Mouse (Mus musculus) lung, adult 2 months (tissue): Measurements from ENCODE around the gene Syn3. TPM values are rescaled to one million over a fixed set of nuclear protein-coding genes. Genes with fewer than 3 reads are reported as not detected.
A peak's percentile ranks its signal among the peaks of the same experiment; 100 is the strongest.
"Not testable (repeated sequence)": the region's sequence is repeated elsewhere in the genome, so short reads cannot be mapped to it uniquely, and the experiment has no call there.

Source experiments
- DNase-seq: peaks from one replicate; pipeline ENCODE4 v3.0.0; 2022
- H3K4me1 ChIP-seq: fragments of 200-500 bp; 2 replicates; pipeline ENCODE4 v1.6.1; 2011; ENCODE audit warnings: low read length; ENCODE audit not compliant: control insufficient read depth, insufficient read depth
- H3K4me3 ChIP-seq: fragments of 200-500 bp; replicated peaks from 2 replicates; pipeline ENCODE3; 2011; ENCODE audit warnings: low read depth, mild to moderate bottlenecking, control low read depth, low read length; ENCODE audit errors: extremely low read depth
- CTCF ChIP-seq: fragments of 200-500 bp; IDR thresholded peaks from 2 replicates; pipeline ENCODE4 v1.5.1; 2011; ENCODE audit warnings: mild to moderate bottlenecking, low read length, control low read depth; ENCODE audit not compliant: insufficient read depth
- POLR2A ChIP-seq: fragments of 200-500 bp; IDR thresholded peaks from 2 replicates; pipeline ENCODE4 v1.6.1; 2011; ENCODE audit warnings: low read depth, mild to moderate bottlenecking, control low read depth, low read length, borderline replicate concordance; ENCODE audit errors: extremely low read depth
- WGBS: fragments of 180-500 bp; shearing (Covaris S2); methylation state at CpG from one replicate; pipeline ENCODE4 v1.1.7; 2018; 5-methylcytosine and 5-hydroxymethylcytosine counted together
- polyA plus RNA-seq: library from polyadenylated mRNA; depleted of rRNA; stranded (reverse); fragments of >200 nt; gene quantifications from 2 replicates; pipeline ENCODE4 v1.2.3, GENCODE M21; 2012; rRNA removed

The Syn3 gene
- 0.77 and 1.1 TPM in 2 replicates for polyA plus RNA-seq

DNA sequence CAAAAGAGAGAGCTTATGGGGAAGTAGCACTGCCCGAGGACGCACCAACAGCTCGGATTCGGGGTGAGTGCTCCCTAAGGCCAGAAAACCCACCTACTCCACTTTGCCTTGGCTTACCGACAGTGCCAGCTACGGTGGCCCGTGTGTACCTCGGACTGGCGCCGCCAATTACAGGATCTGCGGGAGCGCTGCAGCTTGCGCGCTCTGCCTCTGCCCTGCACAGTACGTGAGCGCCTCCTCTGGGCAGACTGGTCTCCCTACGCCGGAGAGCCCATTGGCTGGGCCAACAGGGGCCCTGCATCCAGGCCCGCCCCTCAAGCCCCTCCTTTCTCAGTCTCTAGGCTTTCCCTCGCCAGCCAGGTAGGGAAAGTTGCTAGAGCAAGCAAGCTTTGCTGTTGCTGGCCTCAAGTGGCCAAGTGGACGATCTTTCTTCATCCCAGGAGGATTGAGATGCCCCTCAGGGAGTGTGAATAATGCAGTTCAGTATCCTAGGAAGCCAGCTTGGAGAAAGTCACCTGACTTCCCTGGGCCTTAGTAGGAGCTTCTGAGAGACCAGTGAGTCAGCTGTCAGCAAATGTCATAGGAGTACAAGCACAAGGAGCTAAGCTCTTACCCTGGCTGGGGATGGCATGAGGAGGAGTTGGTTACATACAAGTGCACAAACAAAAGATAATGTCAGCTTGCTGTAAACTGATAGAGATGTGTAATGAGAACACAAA is at the start of gene Syn3:
TSS of gene Syn3 (minus strand) at position 224 of the 719 bp plus-strand sequence.
- WGBS: 1% methylated on average over 21 of the region's 21 CpGs
- no peaks in the 10 kb centered on the region for H3K4me1 ChIP-seq
- DNase-seq: peak; percentile 81
- TF ChIP-seq POLR2A (peak; percentile 52; the same call in 1 of the 2 replicates), CTCF (peak; percentile 57)
- H3K4me3 ChIP-seq: peak within 1 kb of the TSS; percentile 67

DNA sequence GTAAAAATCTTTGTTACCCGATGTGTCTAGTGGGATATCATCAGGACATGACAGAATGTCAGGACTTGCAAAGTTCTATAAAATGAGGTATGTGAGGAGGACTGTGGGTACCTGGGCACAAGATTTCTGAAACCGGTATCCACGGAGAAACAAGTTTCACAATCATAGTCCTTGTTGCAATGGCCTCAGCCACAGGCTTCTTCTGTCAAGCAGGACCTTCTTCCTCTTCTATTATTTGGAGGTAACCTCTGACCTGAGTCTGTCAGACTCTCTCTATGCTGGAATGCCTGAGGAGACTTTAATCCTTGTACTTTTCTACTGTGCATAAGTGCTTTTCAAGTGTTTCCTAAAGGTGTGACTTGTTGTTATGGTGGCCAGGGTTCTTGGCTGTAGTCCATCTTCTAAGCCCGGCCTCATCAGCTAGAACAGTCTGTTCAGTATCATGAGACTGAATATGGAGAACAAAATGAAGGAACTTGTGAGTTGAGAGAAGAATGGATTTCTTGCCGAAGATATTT is 27.7 kb upstream of the Syn3 start:
- 74% methylated on average over 4 of the region's 5 CpGs for WGBS
- not testable (repeated sequence) for H3K4me3 ChIP-seq, DNase-seq, H3K4me1 ChIP-seq

DNA sequence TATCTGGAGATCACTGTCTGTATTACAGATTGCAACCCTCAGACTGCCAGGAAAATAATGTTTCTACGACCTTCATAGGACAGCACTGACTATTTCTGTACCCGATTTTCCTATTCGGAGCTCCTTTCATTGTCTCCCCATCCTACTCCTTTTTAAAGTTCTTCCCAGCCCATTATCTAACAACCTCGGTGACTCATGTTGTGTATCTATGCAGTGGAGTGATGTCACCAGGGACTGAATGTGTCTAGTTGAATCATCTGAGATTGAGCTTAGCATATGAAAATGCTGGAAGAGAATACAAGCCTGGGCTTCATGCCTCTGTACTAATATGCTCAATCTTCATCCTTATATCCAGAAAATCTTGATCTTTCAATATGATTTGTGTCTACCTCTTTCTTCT is 15.1 kb upstream of the Syn3 start:
- DNase-seq: no peak
- Histone ChIP-seq H3K4me1 (no peaks in the 10 kb centered on the region), H3K4me3 (no peak overlapping the region)
- TF ChIP-seq CTCF: no peak
- TF ChIP-seq POLR2A: no peak
- WGBS: 77% methylated on average over 4 of the region's 4 CpGs

DNA sequence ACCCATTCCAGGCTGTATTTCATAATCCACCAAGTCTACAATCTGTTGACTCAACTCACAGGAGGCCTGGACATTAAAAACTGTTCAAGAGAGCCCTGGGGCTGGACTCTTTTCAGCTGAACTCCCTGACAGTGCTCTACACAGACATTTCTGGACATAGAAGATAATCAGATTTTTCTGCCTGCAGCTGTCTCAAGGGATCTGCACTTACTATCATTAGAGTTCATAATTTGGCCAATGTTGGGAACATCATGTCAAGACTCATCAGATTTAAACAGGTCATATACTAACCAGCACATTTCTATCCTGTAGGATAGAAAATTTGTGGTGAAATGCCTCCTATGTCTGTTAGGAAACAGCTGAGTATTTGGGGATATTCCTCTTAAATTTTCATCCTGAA is 12.2 kb upstream of the Syn3 start:
- TF ChIP-seq POLR2A (no peak), CTCF (no peak)
- no peak overlapping the region for H3K4me3 ChIP-seq
- H3K4me1 ChIP-seq: no peaks in the 10 kb centered on the region
- DNase-seq: no peak

DNA sequence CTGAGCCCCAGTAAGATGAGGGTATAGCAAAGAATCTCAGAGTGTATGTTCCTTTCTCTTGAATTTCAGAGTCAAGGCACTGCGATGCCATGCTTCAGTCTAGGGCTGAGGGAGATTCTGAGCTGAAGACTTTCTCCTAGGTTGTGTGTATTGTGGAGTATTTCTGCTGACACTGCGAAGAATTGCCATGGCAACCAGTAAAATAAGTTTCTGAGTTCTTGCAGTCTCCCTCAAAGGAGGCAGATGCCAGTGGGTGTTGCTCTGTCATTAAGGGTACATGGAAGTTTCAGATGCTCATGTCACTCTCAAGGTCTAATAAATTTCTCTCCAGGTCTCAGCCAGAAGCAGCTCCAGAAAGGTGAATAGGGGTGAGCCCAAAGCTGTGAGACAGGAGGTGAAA is 3.4 kb upstream of the Syn3 start:
- no peak for DNase-seq
- Histone ChIP-seq H3K4me3 (no peak overlapping the region), H3K4me1 (no peaks in the 10 kb centered on the region)
- 78% methylated on average over 2 of the region's 2 CpGs for WGBS
- TF ChIP-seq CTCF (no peak), POLR2A (no peak)

DNA sequence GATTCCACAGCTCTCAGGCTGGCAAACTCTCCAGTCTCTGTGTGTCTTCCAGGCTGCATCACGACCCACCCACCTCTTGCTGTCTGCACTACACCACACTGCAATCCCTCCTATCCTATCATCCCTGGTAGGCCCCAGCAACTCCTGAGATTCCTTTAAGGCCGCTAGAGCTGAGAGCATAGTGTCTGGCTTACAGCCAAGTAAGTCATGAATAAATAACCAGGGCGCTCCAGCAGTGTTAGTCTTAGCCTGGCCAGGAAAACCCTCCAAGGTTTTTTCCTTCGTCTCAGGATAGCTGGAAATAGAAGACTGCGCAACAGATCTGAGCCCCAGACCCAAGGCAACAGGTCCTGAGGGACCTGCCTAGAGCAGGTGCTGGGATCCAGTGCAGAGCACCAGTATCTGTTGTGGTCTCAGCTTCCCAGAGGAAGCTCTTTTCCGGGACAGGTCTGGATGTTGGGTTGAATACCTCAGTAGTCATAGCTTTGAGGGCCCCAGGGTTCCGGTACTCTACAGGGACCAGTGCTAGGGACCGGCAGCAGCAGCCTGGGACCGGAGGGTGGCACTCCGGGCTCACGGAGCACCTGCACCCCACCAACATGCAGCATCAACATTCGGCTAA is 534 bp downstream of the Syn3 start:
- Histone ChIP-seq H3K4me3 (peak overlapping the region; percentile 67), H3K4me1 (no peaks in the 10 kb centered on the region)
- DNase-seq: no peak
- no peak for TF ChIP-seq POLR2A
- no peak for TF ChIP-seq CTCF
- 4% methylated on average over 12 of the region's 12 CpGs for WGBS

DNA sequence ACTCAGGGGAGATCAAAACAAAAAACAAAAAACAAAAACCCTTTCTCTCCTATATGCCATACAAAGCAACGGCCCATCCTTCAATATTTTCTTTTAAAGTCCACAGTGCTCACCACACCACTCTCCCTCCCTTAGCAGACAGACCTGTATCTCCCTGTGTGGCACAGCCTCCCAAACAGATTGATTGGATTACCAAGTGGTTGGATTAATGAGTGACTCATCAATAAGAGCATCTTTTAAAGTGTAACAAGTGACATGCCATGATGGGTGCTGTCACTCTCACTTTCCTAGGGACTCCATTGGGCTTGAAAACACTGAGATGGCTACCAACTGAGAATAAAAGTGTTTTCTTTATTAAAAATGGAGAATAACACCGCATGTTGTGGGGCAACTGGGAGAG is 2.8 kb downstream of the Syn3 start:
- Histone ChIP-seq H3K4me1 (no peaks in the 10 kb centered on the region), H3K4me3 (no peak overlapping the region)
- TF ChIP-seq CTCF (no peak), POLR2A (no peak)
- no peak for DNase-seq
- 92% methylated on average over 2 of the region's 2 CpGs for WGBS

DNA sequence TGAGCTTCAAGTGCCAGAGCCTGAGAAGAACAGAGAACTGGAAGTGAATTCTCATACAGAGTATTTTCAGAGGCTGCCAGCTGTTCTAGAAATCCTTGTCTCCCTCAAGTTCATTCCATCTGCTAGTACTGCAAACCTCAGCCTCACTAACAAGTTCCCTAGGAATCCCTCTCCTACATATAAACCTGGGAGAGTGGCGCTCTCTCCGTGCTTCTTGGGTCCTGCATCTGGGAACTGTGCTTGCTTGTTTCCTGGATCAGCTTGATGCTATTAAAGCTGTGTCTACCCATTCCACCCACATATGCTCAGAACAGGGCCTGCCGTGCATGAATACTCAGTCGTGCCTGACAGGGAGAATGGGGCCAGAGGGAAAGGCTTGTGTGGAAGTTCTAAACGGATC is 5.6 kb downstream of the Syn3 start:
- WGBS: 85% methylated on average over 5 of the region's 5 CpGs
- Histone ChIP-seq H3K4me3 (no peak overlapping the region), H3K4me1 (no peaks in the 10 kb centered on the region)
- no peak for DNase-seq
- TF ChIP-seq CTCF (no peak), POLR2A (no peak)

DNA sequence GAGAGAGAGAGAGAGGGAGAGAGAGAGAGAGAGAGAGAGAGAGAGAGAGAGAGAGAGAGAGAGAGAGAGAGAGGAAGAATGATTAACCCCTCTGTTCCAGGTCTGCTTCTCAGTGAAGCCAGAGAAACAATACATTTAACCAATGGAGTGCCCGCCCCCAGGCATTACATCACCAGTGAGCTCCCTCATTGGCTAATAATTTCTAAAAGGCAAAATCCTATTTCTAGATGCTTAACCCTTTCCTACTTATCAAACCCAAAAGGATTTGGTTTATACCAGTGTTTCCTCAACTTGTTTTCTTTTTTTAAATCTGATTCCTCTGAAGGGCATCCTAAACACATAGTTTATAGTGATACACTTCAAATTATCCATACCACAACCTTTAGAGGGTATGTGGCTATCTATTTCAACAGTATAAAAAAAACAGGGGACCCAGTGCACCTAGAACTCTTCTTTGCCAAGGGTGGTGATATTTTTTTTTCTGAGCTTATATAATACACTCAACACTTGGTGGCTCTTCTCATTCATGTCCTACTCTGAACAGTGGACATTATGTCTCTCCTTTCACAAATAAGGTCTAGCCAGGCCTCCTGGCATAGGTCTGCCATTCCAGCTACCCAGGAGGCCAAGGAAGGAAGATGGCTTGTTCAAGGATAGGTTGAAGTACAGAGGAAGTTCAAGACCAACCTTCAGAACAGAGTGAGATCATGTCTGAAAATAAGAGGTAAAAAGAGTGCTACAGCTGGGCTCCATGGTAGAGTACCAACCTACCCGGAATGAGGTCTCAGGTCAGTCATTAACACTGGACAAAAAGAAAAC is 6.4 kb downstream of the Syn3 start:
- TF ChIP-seq POLR2A (no peak), CTCF (no peak)
- no peak overlapping the region for H3K4me3 ChIP-seq
- DNase-seq: no peak
- no peaks in the 10 kb centered on the region for H3K4me1 ChIP-seq
- 57% methylated on average over 2 of the region's 2 CpGs for WGBS
